Mouse (Mus musculus) olfactory bulb, adult 2 months (tissue): ENCODE results near the gene Kyat3.

ENCODE experiments used
- CTCF ChIP-seq: fragments of 200-500 bp; IDR thresholded peaks from 2 replicates; pipeline ENCODE4 v1.5.1; 2012; ENCODE audit warnings: low read depth, mild to moderate bottlenecking, low read length, moderate library complexity; ENCODE audit not compliant: insufficient read depth
- POLR2A ChIP-seq: fragments of 200-500 bp; IDR thresholded peaks from 2 replicates; pipeline ENCODE4 v1.6.1; 2012; ENCODE audit warnings: mild to moderate bottlenecking, low read depth, low read length, moderate library complexity; ENCODE audit not compliant: insufficient read depth

DNA sequence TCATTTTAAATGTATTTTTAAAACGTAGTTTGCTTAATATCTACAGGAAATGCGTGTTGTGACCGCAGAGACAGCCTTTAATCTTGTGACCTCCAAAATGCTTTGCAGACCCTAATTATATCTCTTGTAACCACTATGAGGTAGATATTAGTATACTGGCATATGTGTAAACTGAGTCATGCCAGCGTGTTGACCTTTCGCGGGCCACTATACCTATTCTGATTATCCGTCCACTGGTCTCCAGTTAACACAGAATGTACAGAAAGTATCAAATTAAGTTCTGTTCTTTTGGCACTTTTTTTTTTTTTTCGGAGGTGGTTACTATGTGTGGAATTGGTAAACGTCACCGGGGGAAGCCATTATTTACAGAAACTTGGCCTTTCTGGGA, 64.9 kb downstream of the Kyat3 start:
- no peak for TF ChIP-seq POLR2A
- TF ChIP-seq CTCF: no peak
